Mouse (Mus musculus): ENCODE measurements at regions not wholly inside any gene's neighbourhood (a gene's known extent, or its start where the extent isn't known, plus 50 kb on each side); places are given as distances from the start of the nearest gene placed in this dataset.

DNA sequence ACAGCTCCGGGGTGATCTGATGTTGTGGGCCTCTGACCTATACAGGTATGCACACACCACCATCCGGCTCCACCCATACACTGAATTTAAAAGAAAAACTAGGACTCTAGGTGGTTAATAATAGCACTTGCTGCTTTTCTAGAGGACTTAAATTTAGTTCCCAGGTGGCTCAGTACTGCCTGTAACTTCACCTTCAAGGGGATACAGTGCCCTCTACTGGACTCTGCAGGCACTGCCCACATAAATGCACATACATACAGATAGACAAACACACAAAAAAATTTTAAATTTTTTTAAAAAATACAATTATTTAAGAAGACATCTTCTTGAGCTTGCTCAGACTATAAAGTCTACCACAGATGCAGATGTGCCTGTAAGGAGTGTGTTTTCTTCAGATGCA is 116.7 kb downstream of the Kctd15 start:
- H3K27me3 ChIP-seq (ENCODE audit: control insufficient read depth, insufficient read depth, low read length): no peaks in the 10 kb centered on the region
- H3K9me3 ChIP-seq (ENCODE audit: control insufficient read depth, low read length): no peaks in the 10 kb centered on the region
- no peaks in the 10 kb centered on the region for H3K4me1 ChIP-seq (ENCODE audit: control insufficient read depth, insufficient read depth, low read length)
- DNase-seq (ENCODE audit: low spot score): no peak
- H3K27ac ChIP-seq (replicated peaks; ENCODE audit: low read depth, low read length): no peak overlapping the region
- H3K9ac ChIP-seq (ENCODE audit: low read depth, low read length, severe bottlenecking): no peak overlapping the region
- no peak overlapping the region for H3K4me3 ChIP-seq (replicated peaks; ENCODE audit: low read length)
- H3K4me2 ChIP-seq (replicated peaks; ENCODE audit: low read depth, low read length, severe bottlenecking): no peak overlapping the region
- no peaks in the 10 kb centered on the region for H3K36me3 ChIP-seq (ENCODE audit: control insufficient read depth, insufficient read depth, low read length)
- WGBS: 98% methylated on average over 2 of the region's 2 CpGs
- ATAC-seq (ENCODE audit: low FRiP score, low read depth): no peak
- no peak for TF ChIP-seq POLR2A (IDR thresholded peaks at IDR 0.05; ENCODE audit: borderline replicate concordance, extremely low read depth, insufficient read depth, insufficient read length)

- Histone ChIP-seq H3K27ac (replicated peaks; ENCODE audit: low read depth, low read length) (no peak overlapping the region), H3K4me1 (ENCODE audit: control insufficient read depth, insufficient read depth, low read length) (no peaks in the 10 kb centered on the region), H3K4me2 (replicated peaks; ENCODE audit: low read depth, low read length, severe bottlenecking) (no peak overlapping the region), H3K4me3 (replicated peaks; ENCODE audit: low read length) (no peak overlapping the region), H3K36me3 (ENCODE audit: control insufficient read depth, insufficient read depth, low read length) (no peaks in the 10 kb centered on the region), H3K9me3 (ENCODE audit: control insufficient read depth, low read length) (no peaks in the 10 kb centered on the region), H3K9ac (ENCODE audit: low read depth, low read length, severe bottlenecking) (no peak overlapping the region), H3K27me3 (ENCODE audit: control insufficient read depth, insufficient read depth, low read length) (no peaks in the 10 kb centered on the region)
- WGBS: 67% methylated on average over 20 of the region's 20 CpGs
- TF ChIP-seq POLR2A (IDR thresholded peaks at IDR 0.05; ENCODE audit: borderline replicate concordance, extremely low read depth, insufficient read depth, insufficient read length): no peak
- ATAC-seq (ENCODE audit: low FRiP score, low read depth) (no peak), DNase-seq (ENCODE audit: low spot score) (no peak)
These were observed 118.0 kb downstream of the Kctd15 start for GRCm38 (mm10) chr7:34538310-34539055.

- H3K27me3 ChIP-seq (ENCODE audit: control insufficient read depth, insufficient read depth, low read length): no peaks in the 10 kb centered on the region
- ATAC-seq (ENCODE audit: low FRiP score, low read depth): no peak
- no peak for TF ChIP-seq POLR2A (IDR thresholded peaks at IDR 0.05; ENCODE audit: borderline replicate concordance, extremely low read depth, insufficient read depth, insufficient read length)
- H3K27ac ChIP-seq (replicated peaks; ENCODE audit: low read depth, low read length): no peak overlapping the region
- WGBS: 76% methylated on average over 9 of the region's 9 CpGs
- H3K4me3 ChIP-seq (replicated peaks; ENCODE audit: low read length): no peak overlapping the region
- H3K36me3 ChIP-seq (ENCODE audit: control insufficient read depth, insufficient read depth, low read length): no peaks in the 10 kb centered on the region
- no peak overlapping the region for H3K9ac ChIP-seq (ENCODE audit: low read depth, low read length, severe bottlenecking)
- H3K4me1 ChIP-seq (ENCODE audit: control insufficient read depth, insufficient read depth, low read length): no peaks in the 10 kb centered on the region
- DNase-seq (ENCODE audit: low spot score): no peak
- no peaks in the 10 kb centered on the region for H3K9me3 ChIP-seq (ENCODE audit: control insufficient read depth, low read length)
- H3K4me2 ChIP-seq (replicated peaks; ENCODE audit: low read depth, low read length, severe bottlenecking): no peak overlapping the region
These were observed 119.4 kb downstream of the Kctd15 start for GRCm38 (mm10) chr7:34537122-34537521.

GRCm38 (mm10) chr7:34534241-34534640 is 122.3 kb downstream of the Kctd15 start:
- Histone ChIP-seq H3K36me3 (ENCODE audit: control insufficient read depth, insufficient read depth, low read length) (no peaks in the 10 kb centered on the region), H3K4me3 (replicated peaks; ENCODE audit: low read length) (no peak overlapping the region), H3K27ac (replicated peaks; ENCODE audit: low read depth, low read length) (no peak overlapping the region), H3K27me3 (ENCODE audit: control insufficient read depth, insufficient read depth, low read length) (no peaks in the 10 kb centered on the region), H3K4me1 (ENCODE audit: control insufficient read depth, insufficient read depth, low read length) (no peaks in the 10 kb centered on the region), H3K9me3 (ENCODE audit: control insufficient read depth, low read length) (no peaks in the 10 kb centered on the region), H3K9ac (ENCODE audit: low read depth, low read length, severe bottlenecking) (no peak overlapping the region), H3K4me2 (replicated peaks; ENCODE audit: low read depth, low read length, severe bottlenecking) (no peak overlapping the region)
- no peak for TF ChIP-seq POLR2A (IDR thresholded peaks at IDR 0.05; ENCODE audit: borderline replicate concordance, extremely low read depth, insufficient read depth, insufficient read length)
- WGBS: 76% methylated on average over 5 of the region's 5 CpGs
- DNase-seq (ENCODE audit: low spot score) (no peak), ATAC-seq (ENCODE audit: low FRiP score, low read depth) (no peak)

DNA sequence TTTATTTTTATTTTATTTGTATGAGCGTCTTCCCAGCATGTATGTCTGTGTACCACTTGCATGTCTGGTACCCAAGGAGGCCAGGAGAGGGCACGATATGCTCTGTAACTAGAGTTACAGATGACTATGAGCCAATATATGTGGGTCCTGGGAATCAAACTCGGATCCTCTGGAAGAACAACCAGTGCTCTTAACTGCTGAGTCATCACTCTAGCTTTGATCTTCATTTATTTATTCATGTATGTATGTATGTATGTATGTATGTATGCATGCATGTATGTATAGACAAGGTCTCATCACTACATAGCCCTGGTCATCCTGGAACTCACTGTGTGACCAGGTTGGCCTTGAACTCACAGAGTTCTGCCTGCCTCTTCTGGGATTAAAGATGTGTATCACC is 124.9 kb downstream of the Kctd15 start:
- Histone ChIP-seq H3K4me2 (replicated peaks; ENCODE audit: low read depth, low read length, severe bottlenecking) (no peak overlapping the region), H3K4me1 (ENCODE audit: control insufficient read depth, insufficient read depth, low read length) (no peaks in the 10 kb centered on the region), H3K27me3 (ENCODE audit: control insufficient read depth, insufficient read depth, low read length) (no peaks in the 10 kb centered on the region), H3K36me3 (ENCODE audit: control insufficient read depth, insufficient read depth, low read length) (no peaks in the 10 kb centered on the region), H3K4me3 (replicated peaks; ENCODE audit: low read length) (no peak overlapping the region), H3K9ac (ENCODE audit: low read depth, low read length, severe bottlenecking) (no peak overlapping the region), H3K27ac (replicated peaks; ENCODE audit: low read depth, low read length) (no peak overlapping the region), H3K9me3 (ENCODE audit: control insufficient read depth, low read length) (no peaks in the 10 kb centered on the region)
- 90% methylated on average over 3 of the region's 3 CpGs for WGBS
- DNase-seq (ENCODE audit: low spot score) (no peak), ATAC-seq (ENCODE audit: low FRiP score, low read depth) (no peak)
- no peak for TF ChIP-seq POLR2A (IDR thresholded peaks at IDR 0.05; ENCODE audit: borderline replicate concordance, extremely low read depth, insufficient read depth, insufficient read length)
